9 mouse cellular contexts compared by ENCODE assay signal in genomic region chr4:150132692-150133271, GRCm38 (mm10). TPM values are rescaled to one million over a fixed set of nuclear protein-coding genes. Genes with fewer than 3 reads are reported as not detected.
A peak's percentile ranks its signal among the peaks of the same experiment; 100 is the strongest.
DNase-seq lines count a peak whose midpoint lies in the region; ATAC-seq lines count a peak whose summit lies in the region.
"Had no signal": no experiment of that assay in that cellular context is flagged by ENCODE, and none has a peak within 500 bp of the region (broad histone marks: within the 10 kb centered on the region; RNA-seq: fewer than 3 reads in every experiment).

No protein-coding gene starts in this region.

- no peaks in the 10 kb centered on the region for H3K27me3 ChIP-seq in heart, embryonic 12.5 days (replicated peaks)
- H3K27me3 ChIP-seq in midbrain, embryonic 12.5 days, result peaks cover 37% of the 10 kb centered on the region; the same call in 1 of the 2 replicates

- peak overlapping the region; percentile 38 for H3K4me3 ChIP-seq in heart, embryonic 12.5 days
- H3K4me3 ChIP-seq in midbrain, embryonic 12.5 days, result peak overlapping the region; percentile 9; the same call in 1 of the 2 replicates

- intact Hi-C loops in left cerebral cortex, postnatal 14 days (cut with DNase I), result no loop called here

- H3K27ac ChIP-seq in heart, embryonic 12.5 days (ENCODE audit: poor library complexity, severe bottlenecking), result no peak overlapping the region
- H3K27ac ChIP-seq in midbrain, embryonic 12.5 days (replicated peaks), result no peak overlapping the region

- 19% methylated on average over 24 of the region's 24 CpGs for WGBS in heart, embryonic 12.5 days
- 28% methylated on average over 24 of the region's 24 CpGs for WGBS in midbrain, embryonic 12.5 days

- peak; percentile 16 for DNase-seq in thymus, postnatal 0 days (ENCODE audit: low spot score)
- no peak for DNase-seq in thymus, postnatal 25 days
- DNase-seq in kidney, postnatal 14 days, result peak; percentile 86
- DNase-seq in cerebellum, postnatal 36 days, result no peak
- DNase-seq in layer of hippocampus, postnatal 25 days (ENCODE audit: extremely low spot score in 1 of 2, low spot score in 1 of 2), result no peak
- DNase-seq in left cerebral cortex, postnatal 14 days (ENCODE audit: low spot score in 2 of 2), result no peak

- H3K4me2 ChIP-seq in heart, embryonic 12.5 days, result peak overlapping the region; percentile 64
- H3K4me2 ChIP-seq in midbrain, embryonic 12.5 days (replicated peaks), result peak overlapping the region; percentile 36

- ATAC-seq in heart, embryonic 12.5 days (ENCODE audit: insufficient number of reproducible peaks, low FRiP score), result no peak
- ATAC-seq in midbrain, embryonic 12.5 days (ENCODE audit: low FRiP score, low read depth), result no peak

- no peak overlapping the region for H3K9ac ChIP-seq in heart, embryonic 12.5 days
- no peak overlapping the region for H3K9ac ChIP-seq in midbrain, embryonic 12.5 days (replicated peaks)

- H3K36me3 ChIP-seq in heart, embryonic 12.5 days, result no peaks in the 10 kb centered on the region
- no peaks in the 10 kb centered on the region for H3K36me3 ChIP-seq in midbrain, embryonic 12.5 days

- H3K4me1 ChIP-seq in heart, embryonic 12.5 days (replicated peaks), result peaks cover 25% of the 10 kb centered on the region
- peaks cover 16% of the 10 kb centered on the region for H3K4me1 ChIP-seq in midbrain, embryonic 12.5 days

- H3K9me3 ChIP-seq in heart, embryonic 12.5 days (replicated peaks), result no peaks in the 10 kb centered on the region
- no peaks in the 10 kb centered on the region for H3K9me3 ChIP-seq in midbrain, embryonic 12.5 days

RNA-seq across cellular contexts. Expression of gene Slc2a5, which starts 13.7 kb away (rescaled TPM):
- polyA plus RNA-seq in thymus, postnatal 0 days (2015; fragmentation: Nextera tagmentation; extraction: Ambion mirVana), result 0.17 and 0.22 TPM in 2 replicates
- polyA plus RNA-seq in heart, embryonic 12.5 days (2016; fragmentation: Nextera tagmentation; extraction: Ambion mirVana), result 1.2 and 1.7 TPM in 2 replicates
- polyA plus RNA-seq in midbrain, embryonic 12.5 days (2016; fragmentation: Nextera tagmentation; extraction: Ambion mirVana), result 1.4 and 1.8 TPM in 2 replicates
- 1 to 10 TPM; 4.9 to 5.8 TPM for total RNA-seq in layer of hippocampus, postnatal 25 days (2021)
- 1 to 10 TPM; 5.1 to 5.3 TPM for total RNA-seq in left cerebral cortex, postnatal 14 days (2021)

RNA-seq across cellular contexts. Expression of gene Slc2a7, which starts 16.0 kb away (rescaled TPM):
- not detected in 2 replicates for polyA plus RNA-seq in thymus, postnatal 0 days (2015; fragmentation: Nextera tagmentation; extraction: Ambion mirVana)
- polyA plus RNA-seq in heart, embryonic 12.5 days (2016; fragmentation: Nextera tagmentation; extraction: Ambion mirVana), result not detected in 2 replicates
- polyA plus RNA-seq in midbrain, embryonic 12.5 days (2016; fragmentation: Nextera tagmentation; extraction: Ambion mirVana), result not detected in 2 replicates
- total RNA-seq in layer of hippocampus, postnatal 25 days (2021), result not detected
- total RNA-seq in left cerebral cortex, postnatal 14 days (2021), result under 1 TPM in 1 of 2 experiments, not detected in 1; 0.22 TPM
- polyA plus RNA-seq: brain, embryonic 14.5 days had no signal

RNA-seq across cellular contexts. Expression of gene Gpr157, which starts 45.6 kb away (rescaled TPM):
- polyA plus RNA-seq in thymus, postnatal 0 days (2015; fragmentation: Nextera tagmentation; extraction: Ambion mirVana), result 0.42 and 0.59 TPM in 2 replicates
- polyA plus RNA-seq in heart, embryonic 12.5 days (2016; fragmentation: Nextera tagmentation; extraction: Ambion mirVana), result 2.1 and 2.2 TPM in 2 replicates
- 0.43 and 0.58 TPM in 2 replicates for polyA plus RNA-seq in midbrain, embryonic 12.5 days (2016; fragmentation: Nextera tagmentation; extraction: Ambion mirVana)
- 1 to 10 TPM; 1.1 to 1.8 TPM for total RNA-seq in layer of hippocampus, postnatal 25 days (2021)
- 1 to 10 TPM in 1 of 2 experiments, under 1 TPM in 1; 0.75 to 1.3 TPM for total RNA-seq in left cerebral cortex, postnatal 14 days (2021)

Comparison
In these comparisons a context has a peak if more than half of its experiments do, and no peak if none do; other contexts are left out.
1. DNase-seq: peak in thymus, postnatal 0 days (single experiment) and kidney, postnatal 14 days (single experiment); none in thymus, postnatal 25 days (single experiment), cerebellum, postnatal 36 days (0 of 2), layer of hippocampus, postnatal 25 days (0 of 2) and left cerebral cortex, postnatal 14 days (0 of 2).